Mouse (Mus musculus) forebrain, embryonic 16.5 days (tissue): ENCODE results near the gene Kdm2b. TPM values are rescaled to one million over a fixed set of nuclear protein-coding genes. Genes with fewer than 3 reads are reported as not detected.

Experiments
- ATAC-seq: fragments of 200-750 bp; cut with Nextera tagmentation; 2 replicates; pipeline ENCODE4 v1.8.0; 2017; ENCODE audit warnings: mild to moderate bottlenecking, moderate library complexity
- H3K27ac ChIP-seq: fragments of 300-500 bp; sonication (generic); 2 replicates; pipeline ENCODE4 v1.5.1; 2014; ENCODE audit warnings: low read length, control low read depth
- H3K27me3 ChIP-seq: fragments of 300-500 bp; sonication (generic); replicated peaks from 2 replicates; pipeline ENCODE4 v1.6.1; 2014; ENCODE audit warnings: low read length; ENCODE audit not compliant: control insufficient read depth, insufficient read depth
- H3K36me3 ChIP-seq: fragments of 300-500 bp; sonication (generic); 2 replicates; pipeline ENCODE4 v1.6.1; 2014; ENCODE audit not compliant: control insufficient read depth, insufficient read depth
- H3K4me1 ChIP-seq: fragments of 300-500 bp; sonication (generic); replicated peaks from 2 replicates; pipeline ENCODE4 v1.6.1; 2014; ENCODE audit warnings: low read length; ENCODE audit not compliant: control insufficient read depth, insufficient read depth
- H3K4me2 ChIP-seq: fragments of 300-500 bp; sonication (generic); 2 replicates; pipeline ENCODE4 v1.6.1; 2014; ENCODE audit warnings: mild to moderate bottlenecking, low read length, control low read depth
- H3K4me3 ChIP-seq: fragments of 300-500 bp; sonication (generic); replicated peaks from 2 replicates; pipeline ENCODE4 v1.5.1; 2014; ENCODE audit warnings: mild to moderate bottlenecking, low read length, control low read depth
- H3K9ac ChIP-seq: fragments of 300-500 bp; sonication (generic); replicated peaks from 2 replicates; pipeline ENCODE4 v1.6.1; 2014; ENCODE audit warnings: low read depth, low read length, control low read depth
- H3K9me3 ChIP-seq: fragments of 300-500 bp; sonication (generic); 2 replicates; pipeline ENCODE4 v1.6.1; 2016; ENCODE audit warnings: low read length; ENCODE audit not compliant: control insufficient read depth
- WGBS: fragments of 180-500 bp; shearing (Covaris S2); extraction: QIAGEN DNeasy Blood & Tissue Kit; methylation state at CpG from one replicate; pipeline ENCODE4 v1.1.7; 2014; 5-methylcytosine and 5-hydroxymethylcytosine counted together
- polyA plus RNA-seq: library from polyadenylated mRNA; unstranded; fragments of >200 nt; fragmentation: Nextera tagmentation; extraction: Ambion mirVana; gene quantifications from 2 replicates; pipeline ENCODE4 v1.2.1, GENCODE M21; 2015

The Kdm2b gene
- polyA plus RNA-seq, 1 experiment from 2014 or later, result 157 TPM

GRCm38 (mm10) chr5:122825099-122825498, 164.5 kb downstream of the Kdm2b start:
- Histone ChIP-seq H3K27ac (no peak overlapping the region), H3K4me2 (no peak overlapping the region), H3K4me1 (peaks cover 2% of the 10 kb centered on the region), H3K9ac (no peak overlapping the region), H3K9me3 (no peaks in the 10 kb centered on the region), H3K36me3 (no peaks in the 10 kb centered on the region), H3K4me3 (no peak overlapping the region), H3K27me3 (no peaks in the 10 kb centered on the region)
- ATAC-seq, result no peak
- 85% methylated on average over 8 of the region's 8 CpGs for WGBS

- Histone ChIP-seq H3K36me3 (no peaks in the 10 kb centered on the region), H3K4me3 (no peak overlapping the region), H3K27me3 (no peaks in the 10 kb centered on the region), H3K9ac (no peak overlapping the region), H3K27ac (no peak overlapping the region), H3K9me3 (no peaks in the 10 kb centered on the region), H3K4me1 (peaks cover 9% of the 10 kb centered on the region), H3K4me2 (no peak overlapping the region)
- WGBS, result 79% methylated on average over 6 of the region's 6 CpGs
- ATAC-seq, result no peak
These were observed 165.2 kb downstream of the Kdm2b start for GRCm38 (mm10) chr5:122824450-122824849.

- no peak overlapping the region for H3K4me3 ChIP-seq
- H3K27ac ChIP-seq, result no peak overlapping the region
- H3K4me1 ChIP-seq, result peaks cover 12% of the 10 kb centered on the region
- no peak for ATAC-seq
- peaks cover 3% of the 10 kb centered on the region; the same call in 1 of the 2 replicates for H3K36me3 ChIP-seq
- H3K4me2 ChIP-seq, result no peak overlapping the region
- no peaks in the 10 kb centered on the region for H3K27me3 ChIP-seq
- 53% methylated on average over 1 of the region's 1 CpGs for WGBS
- H3K9me3 ChIP-seq, result no peaks in the 10 kb centered on the region
- no peak overlapping the region for H3K9ac ChIP-seq
These were observed 165.6 kb downstream of the Kdm2b start for GRCm38 (mm10) chr5:122823976-122824375.

- peaks cover 15% of the 10 kb centered on the region for H3K4me1 ChIP-seq
- 91% methylated on average over 4 of the region's 4 CpGs for WGBS
- ATAC-seq, result no peak
These were observed 167.2 kb downstream of the Kdm2b start for GRCm38 (mm10) chr5:122822441-122822840.

GRCm38 (mm10) chr5:122821524-122821885, 168.1 kb downstream of the Kdm2b start:
- Histone ChIP-seq H3K27ac (peak overlapping the region; percentile 89), H3K4me1 (peaks cover 15% of the 10 kb centered on the region), H3K27me3 (no peaks in the 10 kb centered on the region), H3K36me3 (peaks cover 13% of the 10 kb centered on the region), H3K9ac (peak overlapping the region; percentile 43; the same call in 1 of the 2 replicates), H3K4me3 (peak overlapping the region; percentile 92), H3K4me2 (peak overlapping the region; percentile 39), H3K9me3 (no peaks in the 10 kb centered on the region)
- peak; percentile 58 for ATAC-seq
- under 1% methylated on average over 10 of the region's 10 CpGs for WGBS

More at GRCm38 (mm10) chr5:122822441-122822840, 167.2 kb downstream of the Kdm2b start:
- Histone ChIP-seq H3K4me3 (no peak overlapping the region), H3K27ac (no peak overlapping the region), H3K36me3 (peaks cover 13% of the 10 kb centered on the region), H3K27me3 (no peaks in the 10 kb centered on the region), H3K9ac (no peak overlapping the region), H3K9me3 (no peaks in the 10 kb centered on the region), H3K4me2 (no peak overlapping the region)

- no peaks in the 10 kb centered on the region for H3K9me3 ChIP-seq
- WGBS, result under 1% methylated on average over 55 of the region's 55 CpGs
- peaks cover 15% of the 10 kb centered on the region for H3K4me1 ChIP-seq
- peak; percentile 100 for ATAC-seq
- no peaks in the 10 kb centered on the region for H3K27me3 ChIP-seq
- peak within 1 kb of the TSS; percentile 65 for H3K4me2 ChIP-seq
- H3K4me3 ChIP-seq, result peak within 1 kb of the TSS; percentile 92
- H3K36me3 ChIP-seq, result peaks cover 15% of the 10 kb centered on the region
- peak within 1 kb of the TSS; percentile 81 for H3K9ac ChIP-seq
- peak within 1 kb of the TSS; percentile 94 for H3K27ac ChIP-seq
These were observed 168.7 kb downstream of the Kdm2b start, which contains the start of gene Anapc5 for GRCm38 (mm10) chr5:122820777-122821523. Gene Anapc5 (minus strand): TSS chr5:122821339.

Other genes starting within 250 kb of the Kdm2b start
- gene Camkk2, start 210.4 kb downstream of the Kdm2b start, polyA plus RNA-seq, result 70.7 and 75.6 TPM in 2 replicates
- 562 and 569 TPM in 2 replicates for gene Anapc5, start 168.5 kb downstream of the Kdm2b start, polyA plus RNA-seq
- 52.3 and 58.0 TPM in 2 replicates for gene Rnf34, start 139.8 kb downstream of the Kdm2b start, polyA plus RNA-seq
- gene Orai1, start 25.3 kb upstream of the Kdm2b start, polyA plus RNA-seq, result 13.0 and 13.8 TPM in 2 replicates
- 1.7 TPM in 1 of 2 replicates, not detected in the other for gene Morn3, start 57.2 kb upstream of the Kdm2b start, polyA plus RNA-seq
- 18.6 and 19.3 TPM in 2 replicates for gene Tmem120b, start 78.6 kb upstream of the Kdm2b start, polyA plus RNA-seq
- gene Rhof, start 142.9 kb upstream of the Kdm2b start, polyA plus RNA-seq, result 15.8 and 18.7 TPM in 2 replicates
- 12.5 TPM in 2 replicates for gene Setd1b, start 152.4 kb upstream of the Kdm2b start, polyA plus RNA-seq
- 83.1 and 86.0 TPM in 2 replicates for gene Psmd9, start 179.6 kb upstream of the Kdm2b start, polyA plus RNA-seq
- gene Hpd, start 192.9 kb upstream of the Kdm2b start, polyA plus RNA-seq, result not detected in 2 replicates